Mouse (Mus musculus) limb, embryonic 13.5 days (tissue): ENCODE measurements around the gene Fars2. TPM values are rescaled to one million over a fixed set of nuclear protein-coding genes. Genes with fewer than 3 reads are reported as not detected.

Experiments
- ATAC-seq: fragments of 200-750 bp; cut with Nextera tagmentation; 2 replicates; pipeline ENCODE4 v1.8.0; 2017; ENCODE audit warnings: low read depth, moderate number of reproducible peaks, moderate TSS enrichment; ENCODE audit not compliant: low FRiP score
- H3K27ac ChIP-seq: fragments of 300-500 bp; sonication (generic); 2 replicates; pipeline ENCODE4 v1.5.1; 2015; ENCODE audit warnings: inconsistent platforms, mild to moderate bottlenecking, moderate library complexity
- H3K27me3 ChIP-seq: fragments of 300-500 bp; sonication (generic); 2 replicates; pipeline ENCODE4 v1.6.1; 2015; ENCODE audit warnings: mild to moderate bottlenecking, inconsistent platforms
- H3K36me3 ChIP-seq: fragments of 300-500 bp; sonication (generic); 2 replicates; pipeline ENCODE4 v1.6.1; 2015; ENCODE audit warnings: inconsistent platforms, mild to moderate bottlenecking, moderate library complexity
- H3K4me1 ChIP-seq: fragments of 300-500 bp; sonication (generic); 2 replicates; pipeline ENCODE4 v1.6.1; 2015; ENCODE audit warnings: inconsistent platforms
- H3K4me2 ChIP-seq: fragments of 300-500 bp; sonication (generic); replicated peaks from 2 replicates; pipeline ENCODE4 v1.6.1; 2015; ENCODE audit warnings: inconsistent platforms, mild to moderate bottlenecking, moderate library complexity
- H3K4me3 ChIP-seq: fragments of 300-500 bp; sonication (generic); 2 replicates; pipeline ENCODE4 v1.5.1; 2015; ENCODE audit warnings: moderate library complexity, mild to moderate bottlenecking, inconsistent platforms
- H3K9ac ChIP-seq: fragments of 300-500 bp; sonication (generic); 2 replicates; pipeline ENCODE4 v1.6.1; 2015; ENCODE audit warnings: mild to moderate bottlenecking, inconsistent platforms
- H3K9me3 ChIP-seq: fragments of 300-500 bp; sonication (generic); 2 replicates; pipeline ENCODE4 v1.6.1; 2016; ENCODE audit warnings: inconsistent platforms
- WGBS: fragments of 180-500 bp; shearing (Covaris S2); methylation state at CpG from one replicate; pipeline ENCODE4 v1.1.7; 2015; 5-methylcytosine and 5-hydroxymethylcytosine counted together
- polyA plus RNA-seq: library from polyadenylated mRNA; unstranded; fragments of >200 nt; fragmentation: Nextera tagmentation; extraction: Ambion mirVana; gene quantifications from 2 replicates; pipeline ENCODE4 v1.2.1, GENCODE M21; 2015

Fars2 gene
- polyA plus RNA-seq, 1 experiment from 2014 or later, result 35.1 TPM

GRCm38 (mm10) chr13:36307386-36307785 lies 190.2 kb downstream of the Fars2 start:
- Histone ChIP-seq H3K4me2 (no peak overlapping the region), H3K27ac (no peak overlapping the region), H3K4me3 (no peak overlapping the region), H3K9ac (no peak overlapping the region), H3K36me3 (no peaks in the 10 kb centered on the region), H3K9me3 (no peaks in the 10 kb centered on the region), H3K4me1 (peaks cover 12% of the 10 kb centered on the region; the same call in 1 of the 2 replicates), H3K27me3 (no peaks in the 10 kb centered on the region)
- 63% methylated on average over 4 of the region's 4 CpGs for WGBS
- ATAC-seq, result no peak

- Histone ChIP-seq H3K9me3 (no peaks in the 10 kb centered on the region), H3K27me3 (no peaks in the 10 kb centered on the region), H3K9ac (no peak overlapping the region), H3K4me1 (peaks cover 13% of the 10 kb centered on the region; the same call in 1 of the 2 replicates), H3K27ac (no peak overlapping the region), H3K4me3 (no peak overlapping the region), H3K4me2 (no peak overlapping the region), H3K36me3 (no peaks in the 10 kb centered on the region)
- 68% methylated on average over 1 of the region's 1 CpGs for WGBS
- ATAC-seq, result no peak
Measured at GRCm38 (mm10) chr13:36309160-36309559, 191.9 kb downstream of the Fars2 start.

GRCm38 (mm10) chr13:36314218-36314617 lies 197.0 kb downstream of the Fars2 start:
- Histone ChIP-seq H3K9ac (no peak overlapping the region), H3K4me1 (peaks cover 14% of the 10 kb centered on the region; the same call in 1 of the 2 replicates), H3K27ac (no peak overlapping the region), H3K4me2 (no peak overlapping the region), H3K9me3 (no peaks in the 10 kb centered on the region), H3K36me3 (no peaks in the 10 kb centered on the region), H3K27me3 (no peaks in the 10 kb centered on the region), H3K4me3 (no peak overlapping the region)
- WGBS, result 51% methylated on average over 8 of the region's 8 CpGs
- no peak for ATAC-seq

GRCm38 (mm10) chr13:36314860-36315800 lies 197.9 kb downstream of the Fars2 start:
- no peak overlapping the region for H3K27ac ChIP-seq
- no peak overlapping the region for H3K4me2 ChIP-seq
- peaks cover 8% of the 10 kb centered on the region; the same call in 1 of the 2 replicates for H3K4me1 ChIP-seq
- H3K9me3 ChIP-seq, result no peaks in the 10 kb centered on the region
- no peak for ATAC-seq
- H3K36me3 ChIP-seq, result no peaks in the 10 kb centered on the region
- H3K4me3 ChIP-seq, result no peak overlapping the region
- no peaks in the 10 kb centered on the region for H3K27me3 ChIP-seq
- WGBS, result 88% methylated on average over 10 of the region's 10 CpGs
- no peak overlapping the region for H3K9ac ChIP-seq

- 79% methylated on average over 3 of the region's 3 CpGs for WGBS
- Histone ChIP-seq H3K4me2 (no peak overlapping the region), H3K9ac (no peak overlapping the region), H3K9me3 (no peaks in the 10 kb centered on the region), H3K4me3 (no peak overlapping the region), H3K27me3 (no peaks in the 10 kb centered on the region), H3K4me1 (peaks cover 8% of the 10 kb centered on the region; the same call in 1 of the 2 replicates), H3K36me3 (no peaks in the 10 kb centered on the region), H3K27ac (no peak overlapping the region)
- no peak for ATAC-seq
Measured at GRCm38 (mm10) chr13:36317824-36318223, 200.6 kb downstream of the Fars2 start.

GRCm38 (mm10) chr13:36324624-36325023 lies 207.4 kb downstream of the Fars2 start:
- no peak for ATAC-seq
- WGBS, result 96% methylated on average over 2 of the region's 2 CpGs
- Histone ChIP-seq H3K27me3 (no peaks in the 10 kb centered on the region), H3K4me3 (no peak overlapping the region), H3K9ac (no peak overlapping the region), H3K4me1 (no peaks in the 10 kb centered on the region), H3K4me2 (no peak overlapping the region), H3K27ac (no peak overlapping the region), H3K36me3 (no peaks in the 10 kb centered on the region), H3K9me3 (no peaks in the 10 kb centered on the region)

GRCm38 (mm10) chr13:36326539-36326938 lies 209.3 kb downstream of the Fars2 start:
- Histone ChIP-seq H3K27ac (no peak overlapping the region), H3K27me3 (no peaks in the 10 kb centered on the region), H3K4me3 (no peak overlapping the region), H3K4me1 (no peaks in the 10 kb centered on the region), H3K9me3 (no peaks in the 10 kb centered on the region), H3K4me2 (no peak overlapping the region), H3K36me3 (no peaks in the 10 kb centered on the region), H3K9ac (no peak overlapping the region)
- no peak for ATAC-seq
- 64% methylated on average over 3 of the region's 3 CpGs for WGBS

- Histone ChIP-seq H3K9ac (no peak overlapping the region), H3K4me3 (no peak overlapping the region), H3K4me1 (no peaks in the 10 kb centered on the region), H3K9me3 (no peaks in the 10 kb centered on the region), H3K27me3 (no peaks in the 10 kb centered on the region), H3K27ac (no peak overlapping the region), H3K4me2 (no peak overlapping the region), H3K36me3 (no peaks in the 10 kb centered on the region)
- ATAC-seq, result no peak
- WGBS, result 80% methylated on average over 2 of the region's 2 CpGs
Measured at GRCm38 (mm10) chr13:36329871-36330270, 212.7 kb downstream of the Fars2 start.

GRCm38 (mm10) chr13:36330542-36330941 lies 213.3 kb downstream of the Fars2 start:
- Histone ChIP-seq H3K4me3 (no peak overlapping the region), H3K9ac (no peak overlapping the region), H3K4me2 (no peak overlapping the region), H3K9me3 (no peaks in the 10 kb centered on the region), H3K27me3 (no peaks in the 10 kb centered on the region), H3K4me1 (no peaks in the 10 kb centered on the region), H3K36me3 (no peaks in the 10 kb centered on the region), H3K27ac (no peak overlapping the region)
- no peak for ATAC-seq
- WGBS, result 60% methylated on average over 3 of the region's 3 CpGs

GRCm38 (mm10) chr13:36334748-36335147 lies 217.5 kb downstream of the Fars2 start:
- Histone ChIP-seq H3K27me3 (no peaks in the 10 kb centered on the region), H3K9ac (no peak overlapping the region), H3K4me3 (no peak overlapping the region), H3K27ac (no peak overlapping the region), H3K4me2 (no peak overlapping the region), H3K4me1 (no peaks in the 10 kb centered on the region), H3K36me3 (no peaks in the 10 kb centered on the region), H3K9me3 (no peaks in the 10 kb centered on the region)
- 83% methylated on average over 5 of the region's 5 CpGs for WGBS
- no peak for ATAC-seq

GRCm38 (mm10) chr13:36351529-36351928 lies 234.3 kb downstream of the Fars2 start:
- H3K9me3 ChIP-seq, result no peaks in the 10 kb centered on the region
- no peak overlapping the region for H3K4me2 ChIP-seq
- no peaks in the 10 kb centered on the region for H3K36me3 ChIP-seq
- WGBS, result 78% methylated on average over 11 of the region's 11 CpGs
- ATAC-seq, result no peak
- H3K4me1 ChIP-seq, result no peaks in the 10 kb centered on the region
- H3K9ac ChIP-seq, result no peak overlapping the region
- H3K4me3 ChIP-seq, result no peak overlapping the region
- no peaks in the 10 kb centered on the region for H3K27me3 ChIP-seq
- H3K27ac ChIP-seq, result no peak overlapping the region

GRCm38 (mm10) chr13:36357469-36357868 lies 240.3 kb downstream of the Fars2 start:
- no peaks in the 10 kb centered on the region for H3K4me1 ChIP-seq
- no peaks in the 10 kb centered on the region for H3K9me3 ChIP-seq
- H3K36me3 ChIP-seq, result no peaks in the 10 kb centered on the region
- no peak overlapping the region for H3K4me3 ChIP-seq
- H3K9ac ChIP-seq, result no peak overlapping the region
- no peak overlapping the region for H3K4me2 ChIP-seq
- WGBS, result 78% methylated on average over 4 of the region's 4 CpGs
- ATAC-seq, result no peak
- no peaks in the 10 kb centered on the region for H3K27me3 ChIP-seq
- H3K27ac ChIP-seq, result no peak overlapping the region
